Mouse (Mus musculus) embryo, embryonic 11.5 days (tissue): ENCODE results near the gene Icosl.
"Not testable (repeated sequence)": the region's sequence is repeated elsewhere in the genome, so short reads cannot be mapped to it uniquely, and the experiment has no call there.

Experiments used
- DNase-seq: peaks from one replicate; pipeline ENCODE4 v3.0.0-alpha.2; 2012; ENCODE audit warnings: low read depth, low spot score

Gene Icosl

GRCm38 (mm10) chr10:78069101-78070011, at the start of gene Icosl:
Gene Icosl (plus strand): TSS chr10:78069302.
- peak; percentile 46 for DNase-seq

- not testable (repeated sequence) for DNase-seq
These were observed 49.1 kb upstream of the Icosl start for GRCm38 (mm10) chr10:78019984-78020383.

- not testable (repeated sequence) for DNase-seq
These were observed 43.6 kb upstream of the Icosl start for GRCm38 (mm10) chr10:78025453-78025852.

GRCm38 (mm10) chr10:78028129-78028528, 41.0 kb upstream of the Icosl start:
- peak; percentile 62 for DNase-seq

- no peak for DNase-seq
These were observed 40.0 kb upstream of the Icosl start for GRCm38 (mm10) chr10:78029080-78029479.

GRCm38 (mm10) chr10:78031987-78032386, 37.1 kb upstream of the Icosl start:
- no peak for DNase-seq

DNA sequence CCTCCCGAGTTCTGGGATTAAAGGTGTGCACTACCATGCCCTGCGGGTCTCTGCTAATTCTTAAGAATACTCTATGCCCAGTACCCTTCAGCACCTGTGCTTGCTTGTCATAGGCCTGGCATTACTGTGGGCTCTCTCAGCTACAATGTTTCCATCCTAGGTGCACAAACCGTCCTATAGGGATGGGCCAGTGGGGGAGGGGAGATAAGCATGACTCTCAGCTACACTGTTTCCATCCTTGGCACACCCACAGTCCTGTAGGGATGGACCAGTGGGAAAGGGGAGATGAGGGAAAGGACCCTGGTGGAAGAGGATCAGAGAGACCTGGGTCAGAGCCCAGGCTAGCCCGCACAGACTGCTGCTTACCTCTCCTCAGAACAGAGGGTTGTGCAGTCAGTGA, 32.0 kb upstream of the Icosl start:
- DNase-seq: no peak

- no peak for DNase-seq
These were observed 27.5 kb upstream of the Icosl start, which contains the start of gene Dnmt3l for GRCm38 (mm10) chr10:78041647-78042046. Gene Dnmt3l (plus strand): TSS chr10:78041947.

DNA sequence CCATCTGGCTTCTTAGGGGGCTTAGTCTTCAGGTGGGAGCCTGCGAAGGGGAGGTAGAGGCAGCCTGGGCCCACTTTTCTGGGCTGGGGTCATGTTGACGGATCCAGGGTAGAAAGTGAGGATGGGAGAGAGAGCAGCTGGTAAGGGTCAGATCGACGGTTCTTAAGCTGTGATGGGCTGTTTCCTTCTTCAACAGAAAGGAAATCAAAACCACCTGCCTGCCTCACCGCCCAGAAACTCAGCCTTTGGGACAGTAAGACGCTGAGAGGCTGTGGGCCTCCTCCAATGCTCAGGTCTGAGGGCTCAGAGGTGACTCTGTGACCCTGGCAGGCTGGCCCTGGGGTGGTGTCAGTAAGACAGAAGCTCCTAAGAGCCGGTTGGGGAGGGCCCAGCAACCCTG, 27.0 kb upstream of the Icosl start:
- no peak for DNase-seq

DNA sequence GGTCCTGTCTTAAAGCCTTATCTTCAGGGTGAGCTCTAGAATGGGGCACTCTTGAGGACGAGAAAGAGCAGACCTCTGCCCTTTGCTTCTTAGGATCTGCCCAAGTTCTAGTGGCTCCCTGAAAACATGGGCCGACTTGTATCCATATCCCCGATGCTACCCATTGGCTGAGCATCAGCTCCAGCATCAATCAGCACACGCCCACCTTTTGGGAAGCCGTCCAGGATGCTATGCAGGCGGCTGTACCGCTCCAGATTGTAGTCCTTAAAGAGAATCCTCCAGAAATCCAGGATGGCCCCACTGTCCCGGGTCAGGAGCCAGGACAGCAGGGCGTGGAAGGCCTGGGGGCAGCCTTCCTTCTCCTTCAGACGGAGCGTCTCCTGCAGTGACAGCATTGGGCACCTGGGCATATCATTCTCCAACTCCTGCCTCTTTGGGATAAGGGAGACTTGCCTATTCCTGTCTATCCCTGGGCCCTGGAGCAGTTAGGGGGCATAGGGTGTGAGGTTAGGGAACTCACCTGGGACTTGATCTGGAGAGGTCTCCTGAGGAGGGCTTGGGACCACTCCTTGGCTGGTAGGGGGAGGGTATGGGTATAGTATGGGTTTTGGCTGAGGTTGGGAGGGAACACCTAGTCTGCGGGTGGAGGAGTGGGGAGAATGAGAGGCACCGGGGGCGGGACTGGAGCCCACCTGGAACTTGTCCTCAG, 26.3 kb upstream of the Icosl start:
- DNase-seq: no peak

- DNase-seq: peak; percentile 65
These were observed 25.7 kb upstream of the Icosl start, which contains the start of gene Aire for GRCm38 (mm10) chr10:78043406-78043836. Gene Aire (minus strand): TSS chr10:78043610.

DNA sequence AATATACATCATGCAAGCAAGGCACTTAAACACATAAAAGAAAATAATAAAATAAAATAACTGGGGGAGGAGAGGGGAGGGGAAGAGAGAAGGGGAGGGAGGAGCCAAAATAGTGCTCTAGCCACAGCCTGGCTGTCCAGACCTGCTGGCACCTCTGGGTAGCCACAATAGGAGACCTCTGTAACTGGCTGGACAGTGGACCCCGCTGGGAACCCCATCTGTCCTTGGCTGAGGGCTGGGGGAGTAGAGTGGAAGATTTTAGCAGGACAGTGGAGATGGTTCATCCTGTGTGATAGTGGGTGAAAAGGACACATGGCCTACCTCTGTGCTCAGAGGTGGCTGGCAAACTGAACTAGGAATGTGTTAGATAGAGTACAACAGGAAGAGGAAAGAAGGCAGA, 24.6 kb upstream of the Icosl start:
- no peak for DNase-seq

- no peak for DNase-seq
These were observed 22.7 kb upstream of the Icosl start for GRCm38 (mm10) chr10:78046388-78046787.

DNA sequence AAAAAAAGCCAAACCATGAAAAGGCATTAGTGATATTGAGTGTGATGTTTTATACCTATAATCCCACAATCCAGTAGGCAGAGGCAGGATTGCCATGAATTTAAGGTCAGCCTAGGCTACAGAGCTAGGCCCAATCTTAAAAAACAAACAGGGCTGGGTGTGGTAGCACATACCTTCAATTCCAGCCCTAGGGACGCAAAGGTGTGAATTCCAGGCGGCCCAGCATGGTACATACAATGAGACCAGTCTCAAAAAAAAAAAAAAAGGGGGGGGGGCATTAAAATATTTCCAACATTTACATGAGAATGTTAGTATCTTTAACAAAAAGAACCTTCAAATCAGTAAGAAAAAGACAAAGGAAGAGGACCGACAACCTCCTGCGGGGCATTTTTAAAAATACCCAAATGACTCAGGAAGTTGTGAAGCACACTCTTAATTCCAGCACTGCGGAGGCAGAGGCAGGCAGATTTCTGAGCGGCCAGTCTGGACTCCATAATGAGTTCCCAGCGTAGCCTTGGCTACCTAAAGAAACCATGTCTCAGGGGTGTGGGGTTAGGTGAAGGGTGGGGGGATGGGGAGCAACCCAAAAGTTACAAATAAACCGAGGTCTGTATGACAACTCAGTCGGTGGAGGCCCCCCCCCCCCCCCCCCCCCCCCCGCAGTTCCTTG, 20.9 kb upstream of the Icosl start:
- no peak for DNase-seq

DNA sequence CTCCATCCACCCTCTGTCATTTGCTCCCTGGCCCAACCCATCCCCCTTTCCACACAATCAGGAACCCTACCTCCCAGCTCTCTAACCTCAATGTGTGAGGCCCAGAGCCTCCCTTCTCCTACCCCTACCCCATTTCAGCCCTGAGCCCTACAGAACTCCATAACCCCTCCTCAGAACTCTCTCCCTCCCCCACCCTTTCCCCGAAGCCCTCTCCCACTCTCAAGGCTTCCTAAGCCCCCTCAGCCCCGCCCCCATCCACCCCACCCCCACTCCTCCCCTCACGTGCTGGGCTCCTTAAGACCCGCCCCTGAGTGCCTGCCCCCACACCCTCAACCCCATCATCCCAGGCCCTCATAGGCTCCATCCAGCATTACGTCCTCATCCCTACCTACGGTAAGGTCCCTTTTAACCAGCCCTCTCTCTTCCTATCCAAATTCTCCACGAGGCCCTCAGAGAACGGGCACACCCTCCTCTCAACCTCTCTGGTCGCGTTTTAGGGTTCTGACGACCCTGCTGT, 19.5 kb upstream of the Icosl start:
- DNase-seq: no peak

GRCm38 (mm10) chr10:78054633-78055565, 14.2 kb upstream of the Icosl start:
- no peak for DNase-seq

DNA sequence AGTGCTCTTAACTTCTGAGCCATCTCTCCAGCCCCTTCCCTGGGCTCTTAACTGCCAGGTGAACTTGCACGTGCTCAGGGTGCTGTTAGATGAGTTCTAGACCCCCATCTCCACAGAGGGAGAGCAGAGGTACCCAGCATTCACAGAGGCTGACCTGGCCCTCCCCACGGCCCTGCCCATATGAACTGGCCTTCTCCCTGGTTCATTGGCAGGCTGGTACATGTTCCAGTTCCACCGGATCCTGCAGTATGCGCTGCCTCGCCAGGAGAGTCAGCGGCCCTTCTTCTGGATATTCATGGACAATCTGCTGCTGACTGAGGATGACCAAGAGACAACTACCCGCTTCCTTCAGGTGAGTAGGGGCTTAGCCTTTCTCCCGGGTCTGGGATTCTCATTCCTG, 12.0 kb upstream of the Icosl start:
- DNase-seq: no peak

GRCm38 (mm10) chr10:78063122-78063521, 6.0 kb upstream of the Icosl start:
- no peak for DNase-seq

DNA sequence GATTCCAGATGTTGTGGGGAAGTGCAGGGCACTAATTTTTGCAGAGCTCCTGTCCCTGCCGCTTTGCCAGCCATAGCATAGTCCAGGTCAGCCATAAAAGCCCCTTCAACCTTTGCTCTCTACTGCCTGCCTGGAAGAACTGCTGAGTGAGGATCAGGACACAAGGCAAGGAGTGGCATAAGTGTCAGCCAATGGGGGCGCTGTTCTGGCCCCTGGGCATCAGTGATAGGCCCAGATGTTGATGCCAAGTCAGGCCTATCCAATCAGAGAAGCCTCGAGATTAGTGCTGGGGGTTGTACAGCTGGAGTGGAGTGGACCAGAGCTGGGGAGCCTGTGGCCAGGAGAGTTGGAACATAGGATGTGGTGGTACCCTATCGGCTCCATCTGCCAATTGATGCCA, 1.9 kb upstream of the Icosl start:
- DNase-seq: no peak

DNA sequence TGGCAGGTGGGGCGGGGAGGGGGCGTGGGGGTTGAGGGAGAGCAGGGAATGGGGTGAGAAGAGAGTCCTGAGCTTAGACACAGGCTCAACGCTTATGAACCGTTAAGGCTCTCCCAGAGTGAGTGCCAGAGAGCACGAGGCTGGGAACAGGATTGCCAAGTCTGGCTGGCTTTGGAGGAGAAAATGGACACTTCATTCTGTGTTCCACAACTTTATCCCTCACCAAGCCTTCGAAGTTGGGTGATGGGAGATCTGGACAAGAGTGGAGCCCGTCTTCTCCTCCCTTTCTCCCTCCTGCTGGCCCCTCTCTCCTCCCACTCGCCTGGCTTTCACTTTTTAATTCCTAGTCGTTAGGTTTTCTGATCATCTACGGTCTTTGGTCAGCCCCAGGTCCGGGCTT, 561 bp upstream of the Icosl start:
- DNase-seq: peak; percentile 4

DNA sequence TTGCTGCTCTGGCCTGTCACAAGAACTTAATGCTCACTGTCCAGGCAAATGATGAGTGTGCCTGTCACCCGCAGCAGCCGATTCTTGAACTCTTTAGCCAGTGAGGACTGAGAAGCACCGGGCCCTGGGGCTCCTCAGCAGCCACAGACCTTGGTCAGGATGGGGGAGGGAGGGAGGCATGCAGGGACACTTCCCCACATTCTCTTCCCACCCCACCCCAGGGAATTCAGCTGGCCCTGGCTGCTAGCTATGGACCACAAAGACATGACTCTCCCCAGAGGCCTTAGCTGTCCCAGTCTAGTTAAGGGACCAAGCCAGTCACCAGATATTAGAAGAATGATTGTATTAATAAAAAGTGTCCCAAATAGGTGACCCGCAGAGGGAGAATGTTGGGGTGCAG, 5.0 kb downstream of the Icosl start:
- DNase-seq: no peak
